Mouse (Mus musculus) stomach, embryonic 14.5 days (tissue): ENCODE results near the gene Ermard. TPM values are rescaled to one million over a fixed set of nuclear protein-coding genes. Genes with fewer than 3 reads are reported as not detected.

Source experiments
- polyA plus RNA-seq: library from polyadenylated mRNA; unstranded; fragments of >200 nt; fragmentation: Nextera tagmentation; extraction: Ambion mirVana; gene quantifications from 2 replicates; pipeline ENCODE4 v1.2.1, GENCODE M21; 2014

Ermard gene
- polyA plus RNA-seq, 1 experiment from 2014 or later: 97.4 TPM

Other genes starting within 250 kb of the Ermard start
- 6.2 and 6.7 TPM in 2 replicates for gene Wdr27, start 98.0 kb upstream of the Ermard start, polyA plus RNA-seq
- gene 1600012H06Rik, start 98.0 kb upstream of the Ermard start, polyA plus RNA-seq: 35.5 and 40.5 TPM in 2 replicates
- gene Phf10, start 79.9 kb upstream of the Ermard start, polyA plus RNA-seq: 42.1 and 55.0 TPM in 2 replicates
- gene 9030025P20Rik, start 62.7 kb upstream of the Ermard start, polyA plus RNA-seq: 8.1 and 9.8 TPM in 2 replicates
- 0.56 TPM in 1 of 2 replicates, not detected in the other for gene Gm3417, start 62.4 kb upstream of the Ermard start, polyA plus RNA-seq
- 4.2 and 4.7 TPM in 2 replicates for gene Gm3435, start 31.0 kb upstream of the Ermard start, polyA plus RNA-seq
- gene Tcte3, start 280 bp downstream of the Ermard start, polyA plus RNA-seq: not detected in 2 replicates
- gene Gm3448, start 329 bp downstream of the Ermard start, polyA plus RNA-seq: 4.7 and 5.0 TPM in 2 replicates